Mouse (Mus musculus): Measurements from ENCODE around the gene Rnf10. TPM values are rescaled to one million over a fixed set of nuclear protein-coding genes. Genes with fewer than 3 reads are reported as not detected.

Rnf10 gene
- 145 and 168 TPM in 2 replicates for polyA plus RNA-seq (2012; rRNA removed)

DNA sequence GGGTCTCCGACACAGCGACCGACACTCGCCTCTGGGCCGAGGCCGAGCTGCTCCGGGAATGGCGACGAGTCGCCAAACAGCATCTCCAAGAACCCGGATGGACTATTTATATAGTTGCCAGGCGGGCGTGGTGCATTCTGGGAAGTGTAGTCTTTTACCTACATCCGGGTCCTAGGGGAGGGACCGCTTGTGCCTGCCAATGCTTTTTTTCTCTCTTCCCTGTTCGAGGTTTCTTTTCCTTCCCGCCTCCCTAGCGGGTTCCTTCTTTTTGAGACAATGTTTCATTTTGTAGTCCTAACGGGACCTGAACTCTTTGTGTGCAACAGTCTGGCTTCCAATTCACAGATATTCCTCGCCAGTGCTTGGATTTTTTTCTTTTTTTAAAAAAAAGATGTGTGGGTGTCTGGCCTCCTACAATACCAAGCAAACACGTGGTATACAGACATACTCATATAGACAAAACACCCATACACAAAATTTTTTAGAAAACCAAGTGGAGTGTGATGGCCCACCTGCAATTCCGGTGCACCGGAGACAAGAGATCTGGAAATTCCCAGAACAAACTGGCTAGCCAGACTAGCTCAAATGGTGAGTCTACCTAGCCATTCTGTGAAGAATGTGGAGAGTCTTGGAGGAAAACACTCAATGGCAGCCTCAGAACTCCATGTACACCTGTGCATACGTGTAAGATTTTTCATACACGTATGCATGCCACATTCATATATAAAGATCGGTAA is at the start of gene Rnf10:
Gene Rnf10 (minus strand): TSS at position 87 of the 737 bp plus-strand sequence.

DNA sequence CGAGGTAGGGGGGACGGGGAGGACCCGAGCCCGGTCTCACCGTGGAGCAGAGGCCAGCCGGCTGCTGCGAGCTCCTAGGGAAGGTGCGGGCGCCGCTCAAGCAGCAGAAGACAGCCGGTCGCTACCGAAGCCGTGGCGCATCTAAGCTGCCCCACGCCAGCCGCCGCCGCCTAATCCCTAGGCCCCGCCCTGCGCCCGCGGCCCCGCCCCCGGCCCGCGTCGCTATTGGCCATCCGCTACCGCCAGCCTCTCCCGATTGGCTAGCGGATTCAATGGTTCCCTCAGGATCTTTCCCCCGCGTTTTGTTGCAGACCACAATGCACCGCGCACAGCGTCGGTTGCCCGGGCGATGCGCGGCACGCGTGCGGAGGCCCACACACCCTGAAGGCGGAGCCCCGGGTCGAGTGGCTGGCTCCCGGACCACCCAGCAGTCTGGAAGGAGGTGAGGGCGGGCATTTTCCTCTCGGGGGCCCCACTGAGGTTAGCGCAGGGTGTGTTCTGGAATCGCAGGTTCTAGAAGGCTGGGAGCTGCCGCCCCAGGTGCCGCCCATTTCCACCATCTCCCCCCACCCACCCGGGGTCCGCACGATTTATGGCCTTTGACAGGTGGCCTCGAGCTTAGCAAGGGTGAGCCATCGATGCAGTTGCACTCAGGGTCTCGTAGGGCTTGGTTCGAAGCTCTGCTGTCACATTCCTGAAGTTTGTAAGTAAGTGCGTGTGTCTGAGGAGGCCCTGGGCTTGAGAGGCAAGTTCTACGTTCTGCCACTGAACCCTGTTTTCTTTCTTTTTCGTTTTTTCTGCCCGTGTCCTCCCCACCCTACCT is 28.3 kb upstream of the Rnf10 start, which contains the start of gene Dynll1:
Gene Dynll1 (minus strand): TSS at position 208 of the 823 bp plus-strand sequence.

DNA sequence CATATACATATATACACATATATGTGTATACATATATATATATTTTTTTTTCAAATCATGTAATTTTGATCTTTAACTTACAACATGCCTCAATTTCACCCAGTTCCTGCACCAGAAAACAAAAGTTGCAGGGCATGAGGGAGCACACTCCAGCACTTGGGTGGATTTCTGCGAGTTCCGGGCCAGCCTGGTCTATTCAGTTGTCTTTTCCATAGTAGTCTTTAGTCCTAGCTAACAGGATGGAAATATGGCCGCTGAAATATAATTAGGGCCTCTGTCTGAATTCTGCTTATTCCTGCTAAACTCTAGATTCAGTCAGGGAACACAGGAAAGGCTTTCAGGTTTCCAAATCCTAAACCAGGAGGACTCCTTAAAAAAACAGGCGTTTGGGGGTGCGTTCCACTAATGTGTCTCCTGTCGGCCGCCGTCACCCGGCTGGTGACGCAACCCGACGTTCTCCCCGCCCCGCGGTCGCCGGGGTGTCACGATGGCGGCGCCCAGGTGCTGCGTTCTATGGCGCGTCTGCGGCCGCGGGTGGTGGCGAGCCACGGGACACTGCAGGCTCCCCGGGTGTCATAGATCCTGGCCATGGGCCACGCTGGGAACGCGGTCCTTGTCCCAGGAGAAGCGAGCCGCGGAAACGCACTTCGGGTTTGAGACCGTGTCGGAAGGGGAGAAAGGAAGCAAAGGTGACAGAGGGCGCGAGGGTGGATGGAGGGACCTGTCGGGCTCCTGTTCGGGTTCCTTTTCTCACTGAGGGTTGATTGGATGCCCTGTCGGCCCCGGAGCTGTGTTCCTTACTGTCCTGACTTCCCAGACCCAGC is 6.7 kb upstream of the Rnf10 start, which contains the start of gene Coq5:
Gene Coq5 (plus strand): TSS at position 441 of the 824 bp plus-strand sequence.

DNA sequence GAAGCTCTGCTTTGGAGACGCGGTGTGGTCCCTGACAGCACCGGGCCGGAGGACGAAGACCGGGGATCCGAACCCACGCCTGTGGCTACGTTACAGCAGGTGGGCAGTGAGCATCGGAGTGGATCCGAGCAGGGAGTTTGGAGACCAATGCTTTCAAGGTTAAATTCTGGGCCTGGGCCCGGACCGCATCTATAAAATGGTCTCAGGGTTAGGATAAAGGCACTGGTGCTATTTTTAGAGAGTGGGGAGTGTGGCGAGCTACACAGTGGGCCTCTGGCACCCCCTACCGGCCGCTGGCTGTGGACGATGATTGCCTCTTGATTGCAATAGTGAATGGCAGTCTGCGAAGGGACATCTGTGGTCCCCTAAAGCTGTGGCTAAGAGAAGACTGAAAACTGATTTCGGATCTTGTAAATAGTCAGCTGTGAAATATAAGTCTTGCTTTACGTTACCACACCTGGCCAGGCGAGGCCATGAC is 36.9 kb downstream of the Rnf10 start, which contains the start of gene Pop5:
Gene Pop5 (plus strand): TSS at position 51 of the 478 bp plus-strand sequence.

DNA sequence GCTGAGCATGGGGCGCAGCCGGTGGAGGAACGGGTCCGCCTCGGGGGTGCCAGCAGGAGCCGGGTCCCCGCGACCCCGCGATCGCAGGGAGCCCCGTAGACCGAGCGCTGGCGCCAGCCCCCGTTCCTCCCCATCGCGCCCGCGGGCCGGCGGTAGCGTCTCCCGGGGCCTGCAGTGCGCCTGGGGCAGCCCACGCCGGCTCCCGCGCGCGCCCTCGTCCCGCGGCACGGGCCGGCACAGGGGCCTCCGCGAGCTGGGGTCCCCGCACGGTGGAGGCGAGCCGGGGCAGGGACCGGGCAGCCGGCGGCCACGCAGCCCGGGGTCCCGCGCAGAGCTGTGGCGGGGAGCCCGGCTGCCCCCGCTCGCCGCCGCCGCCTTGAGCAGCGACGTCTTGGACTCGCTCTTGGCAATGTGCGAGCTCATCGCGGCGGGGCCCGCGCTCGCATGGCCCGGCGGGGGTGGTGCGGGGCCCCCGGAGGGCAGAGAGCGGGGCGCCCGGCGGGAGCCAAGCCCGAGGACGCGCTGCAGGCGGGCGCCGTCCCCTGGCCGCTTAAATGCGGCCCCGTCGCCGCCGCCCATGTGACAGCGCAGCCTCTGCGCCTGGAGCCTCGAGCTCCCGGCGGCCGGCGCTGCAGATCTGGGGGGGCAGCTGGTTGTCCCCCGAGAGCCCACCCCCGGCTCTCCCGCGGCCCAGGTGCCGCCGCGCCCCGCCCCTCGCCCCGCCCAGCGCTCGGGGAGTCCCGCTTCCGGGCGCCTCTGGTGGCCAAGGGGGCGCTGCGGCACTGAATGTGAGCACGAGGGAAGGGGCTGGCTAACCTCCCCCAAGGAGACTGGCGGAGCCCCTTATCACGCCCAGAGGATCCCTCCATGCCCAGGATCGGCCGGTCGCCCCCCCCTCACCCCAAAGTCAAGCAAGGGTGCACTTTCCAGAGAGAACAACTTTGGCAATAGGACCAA is 78.8 kb downstream of the Rnf10 start, which contains the start of gene Cabp1:
Gene Cabp1 (minus strand): TSS at position 713 of the 957 bp plus-strand sequence.

Other genes starting within 250 kb of the Rnf10 start
- gene Gm10401, start 174.6 kb downstream of the Rnf10 start, polyA plus RNA-seq (2012; rRNA removed) = 0.30 TPM in 1 of 2 replicates, not detected in the other
- 310 and 336 TPM in 2 replicates for gene Acads, start 153.6 kb downstream of the Rnf10 start, polyA plus RNA-seq (2012; rRNA removed)
- 38.1 and 51.5 TPM in 2 replicates for gene Unc119b, start 137.9 kb downstream of the Rnf10 start, polyA plus RNA-seq (2012; rRNA removed)
- gene Mlec, start 114.7 kb downstream of the Rnf10 start, polyA plus RNA-seq (2012; rRNA removed) = 77.3 and 100 TPM in 2 replicates
- gene Cabp1, start 78.5 kb downstream of the Rnf10 start, polyA plus RNA-seq (2012; rRNA removed) = 1.9 and 2.4 TPM in 2 replicates
- 56.1 and 89.9 TPM in 2 replicates for gene Pop5, start 37.1 kb downstream of the Rnf10 start, polyA plus RNA-seq (2012; rRNA removed)
- 11.6 and 12.4 TPM in 2 replicates for gene Coq5, start 6.8 kb upstream of the Rnf10 start, polyA plus RNA-seq (2012; rRNA removed)
- 361 and 421 TPM in 2 replicates for gene Dynll1, start 28.1 kb upstream of the Rnf10 start, polyA plus RNA-seq (2012; rRNA removed)
- gene Srsf9, start 54.3 kb upstream of the Rnf10 start, polyA plus RNA-seq (2012; rRNA removed) = 78.5 and 102 TPM in 2 replicates
- gene Gatc, start 68.3 kb upstream of the Rnf10 start, polyA plus RNA-seq (2012; rRNA removed) = 6.6 and 8.4 TPM in 2 replicates
- 12.5 and 13.4 TPM in 2 replicates for gene Triap1, start 68.3 kb upstream of the Rnf10 start, polyA plus RNA-seq (2012; rRNA removed)
- gene Cox6a1, start 76.1 kb upstream of the Rnf10 start, polyA plus RNA-seq (2012; rRNA removed) = 6,572 and 7,327 TPM in 2 replicates
- gene Msi1, start 156.7 kb upstream of the Rnf10 start, polyA plus RNA-seq (2012; rRNA removed) = 5.0 and 5.8 TPM in 2 replicates
- 184 TPM in 1 of 2 replicates, not detected in the other for gene Pla2g1b, start 193.4 kb upstream of the Rnf10 start, polyA plus RNA-seq (2012; rRNA removed)
- gene Sirt4, start 211.8 kb upstream of the Rnf10 start, polyA plus RNA-seq (2012; rRNA removed) = 43.4 and 55.0 TPM in 2 replicates
- 182 and 192 TPM in 2 replicates for gene Pxn, start 233.8 kb upstream of the Rnf10 start, polyA plus RNA-seq (2012; rRNA removed)

Data from colon, adult 2 months (tissue).